Mouse (Mus musculus) heart, postnatal 0 days (tissue): ENCODE results near the gene Smad3. TPM values are rescaled to one million over a fixed set of nuclear protein-coding genes. Genes with fewer than 3 reads are reported as not detected.
A peak's percentile ranks its signal among the peaks of the same experiment; 100 is the strongest.

Source experiments
- ATAC-seq: fragments of 200-750 bp; cut with Nextera tagmentation; 2 replicates; pipeline ENCODE4 v1.8.0; 2017; ENCODE audit warnings: low read depth, moderate number of reproducible peaks, moderate library complexity; ENCODE audit not compliant: insufficient read depth
- DNase-seq: peaks from one replicate; pipeline ENCODE4 v3.0.0-alpha.2; 2016; ENCODE audit warnings: low spot score
- H3K27ac ChIP-seq: fragments of 300-500 bp; sonication (generic); 2 replicates; pipeline ENCODE4 v1.5.1; 2014; ENCODE audit warnings: low read depth, mild to moderate bottlenecking
- H3K27me3 ChIP-seq: fragments of 300-500 bp; sonication (generic); 2 replicates; pipeline ENCODE4 v1.6.1; 2014; ENCODE audit warnings: low read length, mixed read lengths; ENCODE audit not compliant: control insufficient read depth, insufficient read depth
- H3K36me3 ChIP-seq: fragments of 300-500 bp; sonication (generic); replicated peaks from 2 replicates; pipeline ENCODE4 v1.6.1; 2014; ENCODE audit warnings: low read length, mixed read lengths; ENCODE audit not compliant: control insufficient read depth, insufficient read depth
- H3K4me1 ChIP-seq: fragments of 300-500 bp; sonication (generic); 2 replicates; pipeline ENCODE4 v1.6.1; 2014; ENCODE audit warnings: antibody characterized with exemption; ENCODE audit not compliant: control insufficient read depth, insufficient read depth
- H3K4me2 ChIP-seq: fragments of 300-500 bp; sonication (generic); 2 replicates; pipeline ENCODE4 v1.6.1; 2014; ENCODE audit warnings: low read depth, mild to moderate bottlenecking, low read length, moderate library complexity
- H3K4me3 ChIP-seq: fragments of 300-500 bp; sonication (generic); 2 replicates; pipeline ENCODE4 v1.5.1; 2014; ENCODE audit warnings: low read depth, low read length
- H3K9ac ChIP-seq: fragments of 300-500 bp; sonication (generic); replicated peaks from 2 replicates; pipeline ENCODE4 v1.6.1; 2014; ENCODE audit warnings: low read depth, low read length, mixed read lengths
- H3K9me3 ChIP-seq: fragments of 300-500 bp; sonication (generic); replicated peaks from 2 replicates; pipeline ENCODE4 v1.6.1; 2016; ENCODE audit warnings: low read length; ENCODE audit not compliant: control insufficient read depth
- CTCF ChIP-seq: IDR thresholded peaks from 2 replicates; pipeline ENCODE4 v1.5.1; 2016; ENCODE audit warnings: antibody characterized with exemption, control low read depth, low read depth
- EP300 ChIP-seq: IDR thresholded peaks from 2 replicates; pipeline ENCODE4 v1.6.1; 2016; ENCODE audit warnings: antibody characterized with exemption, low read depth
- WGBS: fragments of 180-500 bp; shearing (Covaris S2); extraction: QIAGEN DNeasy Blood & Tissue Kit; methylation state at CpG from one replicate; pipeline ENCODE4 v1.1.7; 2014; 5-methylcytosine and 5-hydroxymethylcytosine counted together
- polyA plus RNA-seq: library from polyadenylated mRNA; unstranded; fragments of >200 nt; fragmentation: Nextera tagmentation; extraction: Ambion mirVana; gene quantifications from 2 replicates; pipeline ENCODE4 v1.2.1, GENCODE M21; 2015
- total RNA-seq: library from RNA; depleted of rRNA; stranded (reverse); fragments of >200 nt; gene quantifications from 2 replicates; pipeline ENCODE4 v1.2.3, GENCODE M21; 2014; ENCODE audit warnings: low replicate concordance; rRNA removed

The Smad3 gene
- total and polyA plus RNA-seq, 2 experiments from 2014 or later = 6.0 to 30.2 TPM

DNA sequence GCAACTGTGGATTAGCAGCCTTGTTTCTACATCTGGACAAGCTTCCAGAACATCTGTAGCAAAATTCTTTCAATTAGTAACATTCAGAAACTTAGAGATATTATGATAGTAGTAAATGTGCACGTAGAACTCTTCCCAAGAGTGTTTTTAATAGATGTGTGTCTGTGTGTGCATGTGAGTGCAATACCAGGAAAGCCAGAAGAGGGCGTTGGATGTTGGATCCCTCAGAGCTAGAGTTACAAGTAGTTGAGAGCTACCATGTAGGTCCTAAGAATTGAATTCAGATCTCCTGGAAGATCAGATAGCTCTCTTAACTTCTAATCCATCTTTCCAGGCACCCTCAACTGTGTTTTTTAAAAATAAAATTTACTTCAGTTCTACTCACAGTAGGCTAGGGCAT lies 151.2 kb downstream of the Smad3 start:
- DNase-seq = no peak
- Histone ChIP-seq H3K4me1 (peaks cover 40% of the 10 kb centered on the region), H3K27ac (no peak overlapping the region), H3K36me3 (no peaks in the 10 kb centered on the region), H3K4me3 (no peak overlapping the region), H3K9me3 (no peaks in the 10 kb centered on the region), H3K4me2 (no peak overlapping the region), H3K9ac (no peak overlapping the region), H3K27me3 (no peaks in the 10 kb centered on the region)
- 74% methylated on average over 2 of the region's 2 CpGs for WGBS
- TF ChIP-seq CTCF = no peak
- no peak for TF ChIP-seq EP300
- ATAC-seq = no peak

DNA sequence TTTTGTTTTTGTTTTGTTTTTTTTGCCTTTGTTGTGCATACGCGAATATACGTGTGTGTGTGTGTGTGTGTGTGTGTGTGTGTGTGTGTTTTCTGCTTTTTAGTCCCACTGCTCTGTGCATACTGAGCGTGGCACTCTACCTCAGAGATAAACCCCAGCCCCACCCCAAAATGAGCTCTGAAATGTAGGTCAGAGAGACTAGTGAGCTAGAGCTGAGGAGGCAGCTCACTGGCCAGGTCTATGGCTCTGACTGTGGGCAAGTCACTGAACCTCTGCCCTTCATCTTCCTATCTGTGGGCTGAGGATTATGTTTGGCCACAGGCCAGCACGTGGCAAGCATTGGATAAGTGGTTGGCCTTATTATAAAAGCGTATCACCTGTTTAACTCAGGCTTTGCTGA lies 153.9 kb downstream of the Smad3 start:
- H3K4me3 ChIP-seq = no peak overlapping the region
- H3K4me1 ChIP-seq = peaks cover 22% of the 10 kb centered on the region
- peak overlapping the region; percentile 78 for H3K4me2 ChIP-seq
- 0 out of 2 replicates have a peak overlapping the region, but pooled peaks have one; percentile 11 for H3K9ac ChIP-seq
- TF ChIP-seq EP300 (no peak), CTCF (no peak)
- WGBS = 45% methylated on average over 6 of the region's 6 CpGs
- peak overlapping the region; percentile 22; the same call in 1 of the 2 replicates for H3K27ac ChIP-seq
- ATAC-seq = no peak
- H3K27me3 ChIP-seq = no peaks in the 10 kb centered on the region
- DNase-seq = no peak
- H3K9me3 ChIP-seq = no peaks in the 10 kb centered on the region
- H3K36me3 ChIP-seq = no peaks in the 10 kb centered on the region

DNA sequence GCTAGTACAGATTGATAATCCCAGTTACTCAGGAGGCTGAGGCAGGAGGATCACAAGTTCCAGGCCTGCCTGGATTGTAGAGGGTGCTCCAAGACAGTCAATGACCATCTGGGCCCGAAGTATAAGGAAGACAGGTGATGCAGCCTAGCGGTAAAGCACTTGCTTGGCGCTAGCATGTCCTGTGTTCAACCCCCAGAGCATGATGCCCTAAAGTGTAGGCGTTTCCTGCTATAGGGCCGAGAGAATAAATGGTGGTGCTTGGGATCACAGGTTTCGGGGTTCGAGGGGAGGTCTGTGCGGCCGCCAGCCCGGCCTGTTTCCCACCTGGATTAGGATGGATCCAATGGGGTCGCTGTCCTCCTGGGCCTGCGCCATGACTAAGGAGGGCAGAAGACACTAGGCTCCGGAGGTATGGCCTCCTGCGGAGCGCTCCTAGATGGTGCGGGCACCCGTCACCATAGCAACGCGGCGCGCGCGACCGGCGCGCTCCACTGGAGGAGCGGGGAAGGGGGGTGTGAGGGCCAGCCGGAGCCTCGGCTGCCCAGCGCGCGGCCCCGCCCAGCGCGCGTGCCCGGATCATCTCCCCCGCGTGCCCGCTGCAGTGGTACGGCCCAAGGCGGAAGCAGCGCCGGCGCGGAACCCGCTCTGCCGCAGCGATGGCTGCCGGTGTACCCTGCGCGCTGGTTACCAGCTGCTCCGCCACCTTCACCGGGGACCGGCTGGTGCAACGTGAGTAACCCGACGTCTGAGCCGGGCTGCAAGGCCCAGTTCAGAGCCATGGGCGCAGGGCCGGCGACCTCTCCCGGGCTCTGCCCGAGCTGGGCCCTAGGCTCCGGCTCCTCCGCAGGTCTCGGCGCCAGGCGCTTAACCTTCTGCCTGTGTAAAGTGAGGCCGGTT lies 155.5 kb downstream of the Smad3 start, which contains the start of the genes Iqch and Aagab:
Gene Iqch, minus strand, starts transcription at position 451 of the 897 bp plus-strand sequence.
Gene Aagab, plus strand, starts transcription at position 618 of the 897 bp plus-strand sequence.
- ATAC-seq (peak; percentile 96), DNase-seq (peak; percentile 91)
- WGBS = 2% methylated on average over 58 of the region's 70 CpGs
- Histone ChIP-seq H3K27me3 (no peaks in the 10 kb centered on the region), H3K4me1 (peaks cover 22% of the 10 kb centered on the region), H3K4me3 (peak within 1 kb of the TSS; percentile 86), H3K27ac (peak within 1 kb of the TSS; percentile 61), H3K9me3 (no peaks in the 10 kb centered on the region), H3K9ac (peak within 1 kb of the TSS; percentile 78), H3K36me3 (no peaks in the 10 kb centered on the region), H3K4me2 (peak within 1 kb of the TSS; percentile 78)
- TF ChIP-seq CTCF (no peak), EP300 (no peak; the same call in 1 of the 2 replicates)

Other genes starting within 250 kb of the Smad3 start
- gene Iqch, start 155.5 kb downstream of the Smad3 start, total RNA-seq = not detected in 2 replicates
- gene Iqch, start 155.5 kb downstream of the Smad3 start, polyA plus RNA-seq = 0.03 and 0.04 TPM in 2 replicates
- 12.9 and 17.9 TPM in 2 replicates for gene Aagab, start 155.3 kb downstream of the Smad3 start, total RNA-seq
- gene Aagab, start 155.3 kb downstream of the Smad3 start, polyA plus RNA-seq = 23.3 and 23.5 TPM in 2 replicates